Mouse (Mus musculus): ENCODE measurements around the gene Avpr2. TPM values are rescaled to one million over a fixed set of nuclear protein-coding genes. Genes with fewer than 3 reads are reported as not detected.

Gene Avpr2
- 0.14 TPM in 1 of 2 replicates, not detected in the other for polyA plus RNA-seq (2014; fragmentation: Nextera tagmentation; extraction: Ambion mirVana)

DNA sequence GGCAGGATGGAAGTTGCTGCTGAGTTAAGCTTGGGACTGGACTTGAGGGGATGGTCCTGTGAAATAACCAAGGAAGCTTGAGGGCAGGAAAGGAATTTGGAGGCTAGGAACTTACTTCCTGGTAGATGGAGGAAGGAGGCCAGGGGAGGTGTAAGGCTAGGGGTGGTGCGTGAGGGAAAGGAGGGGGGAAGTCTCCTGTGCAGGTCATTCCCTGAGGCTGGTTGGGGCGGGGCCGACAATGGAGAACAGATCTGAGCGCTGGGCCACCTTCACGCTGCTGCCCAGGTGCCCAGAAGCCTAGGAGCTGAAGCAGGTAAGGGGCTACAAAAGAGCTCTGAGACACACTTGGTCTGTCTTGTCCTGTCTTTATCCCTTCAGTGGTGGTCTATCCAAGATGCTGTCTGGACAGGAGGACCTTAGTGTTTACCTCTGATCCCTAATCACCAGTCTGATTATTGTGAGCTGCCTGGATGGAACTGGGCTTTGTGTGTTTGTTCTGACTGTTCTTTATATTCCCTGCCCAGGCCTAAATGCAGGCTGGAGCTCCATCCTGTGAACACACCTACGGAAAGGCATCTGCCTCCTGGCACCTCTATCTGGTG lies at the start of gene Avpr2:
TSS of gene Avpr2 (plus strand) at position 552 of the 602 bp plus-strand sequence.
- 82% methylated on average over 6 of the region's 6 CpGs for WGBS

DNA sequence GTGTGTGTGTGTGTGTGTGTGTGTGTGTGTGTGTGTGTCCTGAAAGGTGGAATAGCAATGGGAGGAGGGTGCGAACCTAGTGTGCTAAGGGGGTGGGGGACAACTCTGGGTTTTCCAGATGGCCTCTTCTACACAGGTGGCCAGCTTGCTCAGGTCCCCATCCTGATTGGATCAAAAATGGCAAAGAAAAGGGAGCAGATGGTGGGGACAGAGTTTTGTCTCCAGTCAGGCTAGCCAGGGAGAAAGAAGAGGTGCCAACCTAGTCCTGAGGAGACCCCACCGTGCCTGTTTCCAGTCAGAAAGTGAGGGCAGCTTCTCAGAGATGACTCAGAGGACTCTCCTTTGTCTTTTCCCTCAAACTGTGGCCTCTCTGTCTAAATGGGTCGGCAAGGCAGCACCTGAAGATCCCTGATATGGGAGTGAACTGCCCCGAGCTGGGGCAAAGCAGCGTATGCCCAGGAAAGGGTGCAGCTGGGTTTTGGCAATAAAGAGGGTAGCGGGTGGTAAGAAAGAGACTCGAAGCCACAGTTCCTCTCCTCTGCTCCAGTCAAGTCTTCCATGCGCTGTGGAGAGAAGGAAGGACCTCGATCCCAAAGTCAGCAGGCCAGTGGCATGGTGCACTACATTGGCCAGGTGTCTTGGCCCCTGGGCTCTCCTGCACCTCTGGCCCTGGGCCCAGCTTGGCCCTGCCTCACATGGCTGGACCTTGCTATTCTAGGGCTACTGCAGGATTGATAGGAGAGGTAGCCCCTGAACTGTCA lies 37.4 kb upstream of the Avpr2 start:
- Histone ChIP-seq H3K9ac (ENCODE audit: low read length) (no peak overlapping the region), H3K4me3 (ENCODE audit: low read depth, low read length) (no peak overlapping the region), H3K27ac (ENCODE audit: low read depth, low read length) (no peak overlapping the region), H3K36me3 (ENCODE audit: control insufficient read depth, insufficient read depth, low read length) (no peaks in the 10 kb centered on the region), H3K27me3 (ENCODE audit: control insufficient read depth, insufficient read depth, low read length) (no peaks in the 10 kb centered on the region), H3K9me3 (ENCODE audit: control insufficient read depth, low read length) (no peaks in the 10 kb centered on the region), H3K4me1 (ENCODE audit: control insufficient read depth, insufficient read depth, low read length) (no peaks in the 10 kb centered on the region), H3K4me2 (ENCODE audit: low read depth) (no peak overlapping the region)
- ATAC-seq (ENCODE audit: insufficient read depth, low FRiP score, low TSS enrichment) (no peak), DNase-seq (ENCODE audit: low spot score) (no peak)
- 86% methylated on average over 9 of the region's 9 CpGs for WGBS

More for the DNA sequence above, at the start of gene Avpr2:
- H3K4me3 ChIP-seq (ENCODE audit: low read depth, low read length): no peak within 1 kb of the TSS
- ATAC-seq (ENCODE audit: insufficient read depth, low FRiP score, low TSS enrichment) (no peak), DNase-seq (ENCODE audit: low spot score) (no peak)
- no peak within 1 kb of the TSS for H3K4me2 ChIP-seq (ENCODE audit: low read depth)
- H3K36me3 ChIP-seq (ENCODE audit: control insufficient read depth, insufficient read depth, low read length): no peaks in the 10 kb centered on the region
- H3K9me3 ChIP-seq (ENCODE audit: control insufficient read depth, low read length): no peaks in the 10 kb centered on the region
- no peaks in the 10 kb centered on the region for H3K4me1 ChIP-seq (ENCODE audit: control insufficient read depth, insufficient read depth, low read length)
- no peaks in the 10 kb centered on the region for H3K27me3 ChIP-seq (ENCODE audit: control insufficient read depth, insufficient read depth, low read length)
- no peak within 1 kb of the TSS for H3K9ac ChIP-seq (ENCODE audit: low read length)
- H3K27ac ChIP-seq (ENCODE audit: low read depth, low read length): no peak within 1 kb of the TSS

DNA sequence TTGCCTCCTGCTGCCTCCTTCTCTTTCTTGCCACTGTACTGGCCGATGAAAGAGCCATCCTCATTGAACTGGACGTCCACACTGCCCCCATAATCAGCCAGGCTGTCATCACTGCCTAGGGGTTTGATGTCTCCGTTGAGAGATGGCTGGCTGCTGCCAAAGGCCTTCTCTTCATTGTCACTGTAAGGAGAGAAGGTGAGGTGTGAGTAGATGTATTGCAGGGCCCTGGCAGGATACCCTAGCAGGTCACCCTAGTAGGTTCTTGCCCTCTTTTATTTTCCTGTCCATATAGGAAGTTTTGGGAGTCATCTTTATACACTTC lies 36.9 kb upstream of the Avpr2 start:
- H3K9ac ChIP-seq (ENCODE audit: low read length): no peak overlapping the region
- H3K36me3 ChIP-seq (ENCODE audit: control insufficient read depth, insufficient read depth, low read length): no peaks in the 10 kb centered on the region
- H3K27ac ChIP-seq (ENCODE audit: low read depth, low read length): no peak overlapping the region
- H3K27me3 ChIP-seq (ENCODE audit: control insufficient read depth, insufficient read depth, low read length): no peaks in the 10 kb centered on the region
- no peaks in the 10 kb centered on the region for H3K9me3 ChIP-seq (ENCODE audit: control insufficient read depth, low read length)
- ATAC-seq (ENCODE audit: insufficient read depth, low FRiP score, low TSS enrichment) (no peak), DNase-seq (ENCODE audit: low spot score) (no peak)
- H3K4me1 ChIP-seq (ENCODE audit: control insufficient read depth, insufficient read depth, low read length): no peaks in the 10 kb centered on the region
- 88% methylated on average over 3 of the region's 3 CpGs for WGBS
- no peak overlapping the region for H3K4me2 ChIP-seq (ENCODE audit: low read depth)
- H3K4me3 ChIP-seq (ENCODE audit: low read depth, low read length): no peak overlapping the region

DNA sequence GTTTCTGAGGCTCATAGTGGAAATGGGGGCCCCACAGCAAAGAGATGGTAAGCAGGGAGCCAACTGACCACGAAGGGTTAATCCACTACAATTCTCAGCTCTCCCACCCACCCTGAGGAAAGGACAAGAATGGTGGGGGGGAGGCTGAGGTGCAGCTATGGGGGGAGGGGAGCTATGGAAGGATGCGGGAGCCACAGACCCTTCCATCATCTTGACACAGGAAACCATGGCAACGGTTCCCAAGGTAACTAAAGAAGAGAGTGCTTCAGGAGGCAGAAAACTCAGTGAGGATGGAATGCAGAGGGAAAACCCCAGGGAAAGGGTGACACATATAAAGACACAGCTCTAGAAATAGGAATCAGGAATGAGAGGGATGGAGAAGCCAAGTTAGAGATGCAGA lies 27.2 kb upstream of the Avpr2 start:
- Histone ChIP-seq H3K4me1 (ENCODE audit: control insufficient read depth, insufficient read depth, low read length) (no peaks in the 10 kb centered on the region), H3K4me3 (ENCODE audit: low read depth, low read length) (no peak overlapping the region), H3K9me3 (ENCODE audit: control insufficient read depth, low read length) (no peaks in the 10 kb centered on the region), H3K36me3 (ENCODE audit: control insufficient read depth, insufficient read depth, low read length) (no peaks in the 10 kb centered on the region), H3K27me3 (ENCODE audit: control insufficient read depth, insufficient read depth, low read length) (no peaks in the 10 kb centered on the region), H3K9ac (ENCODE audit: low read length) (no peak overlapping the region), H3K4me2 (ENCODE audit: low read depth) (no peak overlapping the region), H3K27ac (ENCODE audit: low read depth, low read length) (no peak overlapping the region)
- WGBS: 46% methylated on average over 3 of the region's 3 CpGs
- peak; percentile 44 for DNase-seq (ENCODE audit: low spot score)
- peak; percentile 68 for ATAC-seq (ENCODE audit: insufficient read depth, low FRiP score, low TSS enrichment)

DNA sequence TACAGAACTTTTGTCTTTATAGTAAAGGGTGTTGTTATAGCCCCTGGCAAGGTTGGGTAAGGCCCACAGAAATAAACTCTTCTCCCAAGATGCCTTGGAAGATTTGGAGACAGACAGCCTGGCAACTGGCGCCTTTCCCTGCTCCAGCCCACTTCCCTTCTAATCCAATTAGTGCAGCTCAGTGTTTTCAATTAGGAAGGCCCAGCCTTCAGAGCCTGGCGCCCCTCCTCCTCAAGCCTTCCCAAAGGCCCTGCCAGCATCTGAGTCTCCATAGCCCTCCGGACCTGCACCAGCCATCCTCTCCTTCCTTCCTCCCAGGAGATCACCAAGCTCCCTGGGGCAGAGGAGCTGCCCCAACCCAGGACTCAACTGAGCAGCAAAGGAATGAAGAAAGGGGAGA lies 24.6 kb upstream of the Avpr2 start:
- 34% methylated on average over 3 of the region's 3 CpGs for WGBS
- Histone ChIP-seq H3K27me3 (ENCODE audit: control insufficient read depth, insufficient read depth, low read length) (no peaks in the 10 kb centered on the region), H3K36me3 (ENCODE audit: control insufficient read depth, insufficient read depth, low read length) (no peaks in the 10 kb centered on the region), H3K9ac (ENCODE audit: low read length) (no peak overlapping the region), H3K4me1 (ENCODE audit: control insufficient read depth, insufficient read depth, low read length) (no peaks in the 10 kb centered on the region), H3K9me3 (ENCODE audit: control insufficient read depth, low read length) (no peaks in the 10 kb centered on the region), H3K4me2 (ENCODE audit: low read depth) (no peak overlapping the region), H3K4me3 (ENCODE audit: low read depth, low read length) (no peak overlapping the region), H3K27ac (ENCODE audit: low read depth, low read length) (no peak overlapping the region)
- DNase-seq (ENCODE audit: low spot score) (no peak), ATAC-seq (ENCODE audit: insufficient read depth, low FRiP score, low TSS enrichment) (no peak)

DNA sequence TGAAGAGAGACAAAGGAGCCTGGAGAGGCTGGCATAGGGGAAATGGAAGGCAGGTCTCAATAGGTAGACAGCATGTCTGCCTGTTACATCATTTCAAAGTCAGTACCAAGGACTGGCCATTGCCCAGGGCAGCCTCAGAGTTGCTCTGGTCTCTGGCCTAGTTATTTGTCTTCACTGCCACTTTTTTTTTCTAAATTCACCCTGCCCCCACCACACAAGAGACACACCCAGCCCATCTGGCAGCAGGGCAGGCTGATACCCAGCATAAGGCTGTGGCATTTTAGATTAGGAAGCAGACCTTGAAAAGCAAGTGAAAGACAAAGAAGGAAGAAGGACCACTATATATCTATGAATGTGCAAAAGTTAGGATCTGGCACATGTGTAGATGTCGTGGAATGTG lies 24.1 kb upstream of the Avpr2 start:
- no peak for DNase-seq (ENCODE audit: low spot score)
- Histone ChIP-seq H3K27me3 (ENCODE audit: control insufficient read depth, insufficient read depth, low read length) (no peaks in the 10 kb centered on the region), H3K4me3 (ENCODE audit: low read depth, low read length) (no peak overlapping the region), H3K27ac (ENCODE audit: low read depth, low read length) (no peak overlapping the region), H3K4me2 (ENCODE audit: low read depth) (no peak overlapping the region), H3K9me3 (ENCODE audit: control insufficient read depth, low read length) (no peaks in the 10 kb centered on the region), H3K9ac (ENCODE audit: low read length) (no peak overlapping the region), H3K36me3 (ENCODE audit: control insufficient read depth, insufficient read depth, low read length) (no peaks in the 10 kb centered on the region), H3K4me1 (ENCODE audit: control insufficient read depth, insufficient read depth, low read length) (no peaks in the 10 kb centered on the region)
- ATAC-seq (ENCODE audit: insufficient read depth, low FRiP score, low TSS enrichment): no peak
- 62% methylated on average over 1 of the region's 1 CpGs for WGBS

DNA sequence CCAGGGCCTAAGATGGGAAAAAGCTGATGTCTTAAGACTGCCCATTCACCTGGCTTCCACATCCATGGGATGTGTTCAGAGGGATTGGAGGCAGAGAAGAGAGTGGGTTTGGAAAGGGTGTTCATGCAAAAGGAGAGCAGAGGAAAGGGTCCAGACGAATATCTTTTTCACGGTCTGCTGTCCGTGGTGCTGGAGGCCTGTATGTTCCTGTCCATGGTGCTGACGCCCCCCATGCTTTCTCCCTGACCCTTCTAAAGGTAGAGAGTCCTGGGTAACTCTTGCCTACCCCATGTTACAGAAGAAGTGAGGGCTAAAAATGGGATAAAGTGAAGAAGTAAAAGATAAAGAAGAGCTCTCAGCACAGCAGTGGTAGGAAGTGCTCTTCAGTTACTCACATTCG lies 22.6 kb upstream of the Avpr2 start:
- no peaks in the 10 kb centered on the region for H3K9me3 ChIP-seq (ENCODE audit: control insufficient read depth, low read length)
- no peak overlapping the region for H3K9ac ChIP-seq (ENCODE audit: low read length)
- no peaks in the 10 kb centered on the region for H3K4me1 ChIP-seq (ENCODE audit: control insufficient read depth, insufficient read depth, low read length)
- no peak overlapping the region for H3K4me3 ChIP-seq (ENCODE audit: low read depth, low read length)
- no peak overlapping the region for H3K4me2 ChIP-seq (ENCODE audit: low read depth)
- ATAC-seq (ENCODE audit: insufficient read depth, low FRiP score, low TSS enrichment) (no peak), DNase-seq (ENCODE audit: low spot score) (peak; percentile 34)
- 19% methylated on average over 5 of the region's 5 CpGs for WGBS
- no peak overlapping the region for H3K27ac ChIP-seq (ENCODE audit: low read depth, low read length)
- H3K36me3 ChIP-seq (ENCODE audit: control insufficient read depth, insufficient read depth, low read length): no peaks in the 10 kb centered on the region
- no peaks in the 10 kb centered on the region for H3K27me3 ChIP-seq (ENCODE audit: control insufficient read depth, insufficient read depth, low read length)

DNA sequence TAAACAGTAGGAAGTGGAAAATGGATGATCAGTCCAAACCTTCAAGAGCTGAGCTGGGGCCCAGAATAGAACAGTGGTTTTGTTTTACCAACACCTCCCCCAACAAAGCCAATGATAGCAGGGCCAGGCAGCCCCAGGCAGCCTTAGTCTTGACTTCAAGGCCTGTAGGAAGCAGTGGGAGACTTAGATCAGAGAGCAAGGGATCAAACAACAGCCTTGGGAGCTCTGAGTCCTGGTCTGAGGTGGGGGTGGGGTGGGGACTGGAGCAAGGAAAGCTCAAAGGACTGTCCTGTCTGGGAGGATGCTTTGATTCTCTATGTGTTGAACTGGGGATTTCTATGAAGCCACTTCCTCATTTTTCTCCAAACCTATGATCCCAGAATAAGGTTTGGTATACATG lies 20.4 kb upstream of the Avpr2 start:
- Histone ChIP-seq H3K9me3 (ENCODE audit: control insufficient read depth, low read length) (no peaks in the 10 kb centered on the region), H3K4me3 (ENCODE audit: low read depth, low read length) (no peak overlapping the region), H3K4me2 (ENCODE audit: low read depth) (no peak overlapping the region), H3K27ac (ENCODE audit: low read depth, low read length) (no peak overlapping the region), H3K36me3 (ENCODE audit: control insufficient read depth, insufficient read depth, low read length) (no peaks in the 10 kb centered on the region), H3K27me3 (ENCODE audit: control insufficient read depth, insufficient read depth, low read length) (no peaks in the 10 kb centered on the region), H3K9ac (ENCODE audit: low read length) (no peak overlapping the region), H3K4me1 (ENCODE audit: control insufficient read depth, insufficient read depth, low read length) (no peaks in the 10 kb centered on the region)
- ATAC-seq (ENCODE audit: insufficient read depth, low FRiP score, low TSS enrichment): no peak
- DNase-seq (ENCODE audit: low spot score): no peak

DNA sequence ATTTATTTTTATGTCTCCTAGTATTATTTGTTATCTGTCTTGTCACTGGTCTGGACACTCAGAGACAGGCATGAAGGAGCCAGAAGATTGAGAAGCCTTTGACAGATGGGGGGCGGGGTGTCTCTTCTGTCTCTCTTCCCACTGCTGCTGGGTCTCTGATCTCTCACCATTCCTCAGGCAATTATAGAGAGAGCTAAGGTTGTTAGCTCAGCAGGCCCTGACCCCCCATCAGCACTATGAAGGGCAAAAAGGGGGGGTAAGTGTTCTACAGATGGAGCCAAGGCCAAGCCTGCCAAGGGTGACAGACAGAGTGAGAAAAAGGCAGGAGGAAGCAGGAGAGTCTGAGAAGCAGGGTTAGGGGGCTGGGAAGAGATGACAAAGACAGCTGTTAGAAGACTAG lies 19.9 kb upstream of the Avpr2 start:
- H3K9me3 ChIP-seq (ENCODE audit: control insufficient read depth, low read length): no peaks in the 10 kb centered on the region
- ATAC-seq (ENCODE audit: insufficient read depth, low FRiP score, low TSS enrichment): no peak
- 58% methylated on average over 1 of the region's 1 CpGs for WGBS

More for the DNA sequence above, 19.9 kb upstream of the Avpr2 start:
- no peak for DNase-seq (ENCODE audit: low spot score)
- Histone ChIP-seq H3K4me3 (ENCODE audit: low read depth, low read length) (no peak overlapping the region), H3K4me2 (ENCODE audit: low read depth) (no peak overlapping the region), H3K9ac (ENCODE audit: low read length) (no peak overlapping the region), H3K27ac (ENCODE audit: low read depth, low read length) (no peak overlapping the region), H3K27me3 (ENCODE audit: control insufficient read depth, insufficient read depth, low read length) (no peaks in the 10 kb centered on the region), H3K36me3 (ENCODE audit: control insufficient read depth, insufficient read depth, low read length) (no peaks in the 10 kb centered on the region), H3K4me1 (ENCODE audit: control insufficient read depth, insufficient read depth, low read length) (no peaks in the 10 kb centered on the region)

Data from neural tube, embryonic 11.5 days (tissue).